Mouse (Mus musculus): ENCODE measurements at regions not wholly inside any gene's neighbourhood (a gene's known extent, or its start where the extent isn't known, plus 50 kb on each side); places are given as distances from the start of the nearest gene placed in this dataset.

GRCm38 (mm10) chr10:54858075-54858474 lies 781.7 kb upstream of the Man1a start:
- Histone ChIP-seq H3K9me3 (ENCODE audit: low read length) (no peaks in the 10 kb centered on the region), H3K27ac (ENCODE audit: low read depth, low read length) (no peak overlapping the region), H3K4me2 (ENCODE audit: low read depth) (no peak overlapping the region), H3K9ac (no peak overlapping the region), H3K27me3 (ENCODE audit: insufficient read depth, low read length) (no peaks in the 10 kb centered on the region), H3K4me1 (ENCODE audit: insufficient read depth) (no peaks in the 10 kb centered on the region), H3K4me3 (ENCODE audit: low read depth, low read length) (no peak overlapping the region), H3K36me3 (ENCODE audit: insufficient read depth) (no peaks in the 10 kb centered on the region)
- no peak for DNase-seq
- no peak for ATAC-seq
- TF ChIP-seq CTCF (IDR thresholded peaks at IDR 0.05; ENCODE audit: low read depth), result no peak

GRCm38 (mm10) chr10:54841591-54841990 lies 765.2 kb upstream of the Man1a start:
- TF ChIP-seq CTCF (IDR thresholded peaks at IDR 0.05; ENCODE audit: low read depth), result no peak
- no peak overlapping the region for H3K27ac ChIP-seq (ENCODE audit: low read depth, low read length)
- H3K36me3 ChIP-seq (ENCODE audit: insufficient read depth), result no peaks in the 10 kb centered on the region
- 85% methylated on average over 2 of the region's 2 CpGs for WGBS
- H3K9me3 ChIP-seq (ENCODE audit: low read length), result no peaks in the 10 kb centered on the region
- DNase-seq (no peak), ATAC-seq (no peak)
- H3K4me3 ChIP-seq (ENCODE audit: low read depth, low read length), result no peak overlapping the region
- no peak overlapping the region for H3K9ac ChIP-seq
- H3K4me2 ChIP-seq (ENCODE audit: low read depth), result no peak overlapping the region
- no peaks in the 10 kb centered on the region for H3K4me1 ChIP-seq (ENCODE audit: insufficient read depth)
- H3K27me3 ChIP-seq (ENCODE audit: insufficient read depth, low read length), result no peaks in the 10 kb centered on the region

GRCm38 (mm10) chr10:54839008-54839407 lies 762.6 kb upstream of the Man1a start:
- H3K4me1 ChIP-seq (ENCODE audit: insufficient read depth), result no peaks in the 10 kb centered on the region
- H3K36me3 ChIP-seq (ENCODE audit: insufficient read depth), result no peaks in the 10 kb centered on the region
- no peak overlapping the region for H3K27ac ChIP-seq (ENCODE audit: low read depth, low read length)
- H3K9me3 ChIP-seq (ENCODE audit: low read length), result no peaks in the 10 kb centered on the region
- DNase-seq (no peak), ATAC-seq (no peak)
- no peak for TF ChIP-seq CTCF (IDR thresholded peaks at IDR 0.05; ENCODE audit: low read depth)
- H3K4me3 ChIP-seq (ENCODE audit: low read depth, low read length), result no peak overlapping the region
- no peaks in the 10 kb centered on the region for H3K27me3 ChIP-seq (ENCODE audit: insufficient read depth, low read length)
- H3K9ac ChIP-seq, result no peak overlapping the region
- H3K4me2 ChIP-seq (ENCODE audit: low read depth), result no peak overlapping the region

- Histone ChIP-seq H3K27ac (ENCODE audit: low read depth, low read length) (no peak overlapping the region), H3K9me3 (ENCODE audit: low read length) (no peaks in the 10 kb centered on the region), H3K9ac (no peak overlapping the region), H3K4me2 (ENCODE audit: low read depth) (no peak overlapping the region), H3K36me3 (ENCODE audit: insufficient read depth) (no peaks in the 10 kb centered on the region), H3K27me3 (ENCODE audit: insufficient read depth, low read length) (no peaks in the 10 kb centered on the region), H3K4me3 (ENCODE audit: low read depth, low read length) (no peak overlapping the region), H3K4me1 (ENCODE audit: insufficient read depth) (no peaks in the 10 kb centered on the region)
- no peak for TF ChIP-seq CTCF (IDR thresholded peaks at IDR 0.05; ENCODE audit: low read depth)
- ATAC-seq (no peak), DNase-seq (no peak)
- 94% methylated on average over 2 of the region's 2 CpGs for WGBS
Measured at GRCm38 (mm10) chr10:54814604-54815122, 738.3 kb upstream of the Man1a start.

GRCm38 (mm10) chr10:54799478-54800196 lies 723.2 kb upstream of the Man1a start:
- no peak overlapping the region for H3K4me3 ChIP-seq (ENCODE audit: low read depth, low read length)
- H3K27ac ChIP-seq (ENCODE audit: low read depth, low read length), result no peak overlapping the region
- no peak overlapping the region for H3K4me2 ChIP-seq (ENCODE audit: low read depth)
- DNase-seq (peak; percentile 5), ATAC-seq (no peak)
- no peaks in the 10 kb centered on the region for H3K27me3 ChIP-seq (ENCODE audit: insufficient read depth, low read length)
- H3K36me3 ChIP-seq (ENCODE audit: insufficient read depth), result no peaks in the 10 kb centered on the region
- 69% methylated on average over 9 of the region's 9 CpGs for WGBS
- H3K9me3 ChIP-seq (ENCODE audit: low read length), result no peaks in the 10 kb centered on the region
- no peak for TF ChIP-seq CTCF (IDR thresholded peaks at IDR 0.05; ENCODE audit: low read depth)
- no peak overlapping the region for H3K9ac ChIP-seq
- no peaks in the 10 kb centered on the region for H3K4me1 ChIP-seq (ENCODE audit: insufficient read depth)

GRCm38 (mm10) chr10:54797306-54797705 lies 720.9 kb upstream of the Man1a start:
- Histone ChIP-seq H3K9me3 (ENCODE audit: low read length) (no peaks in the 10 kb centered on the region), H3K4me1 (ENCODE audit: insufficient read depth) (no peaks in the 10 kb centered on the region), H3K27me3 (ENCODE audit: insufficient read depth, low read length) (no peaks in the 10 kb centered on the region), H3K27ac (ENCODE audit: low read depth, low read length) (no peak overlapping the region), H3K4me2 (ENCODE audit: low read depth) (no peak overlapping the region), H3K9ac (no peak overlapping the region), H3K36me3 (ENCODE audit: insufficient read depth) (no peaks in the 10 kb centered on the region), H3K4me3 (ENCODE audit: low read depth, low read length) (no peak overlapping the region)
- WGBS, result 73% methylated on average over 2 of the region's 2 CpGs
- ATAC-seq (no peak), DNase-seq (no peak)
- TF ChIP-seq CTCF (IDR thresholded peaks at IDR 0.05; ENCODE audit: low read depth), result no peak

- Histone ChIP-seq H3K4me2 (ENCODE audit: low read depth) (no peak overlapping the region), H3K36me3 (ENCODE audit: insufficient read depth) (no peaks in the 10 kb centered on the region), H3K9ac (no peak overlapping the region), H3K4me3 (ENCODE audit: low read depth, low read length) (no peak overlapping the region), H3K9me3 (ENCODE audit: low read length) (no peaks in the 10 kb centered on the region), H3K4me1 (ENCODE audit: insufficient read depth) (no peaks in the 10 kb centered on the region), H3K27me3 (ENCODE audit: insufficient read depth, low read length) (no peaks in the 10 kb centered on the region), H3K27ac (ENCODE audit: low read depth, low read length) (no peak overlapping the region)
- ATAC-seq, result no peak
- DNase-seq, result no peak
- 98% methylated on average over 2 of the region's 2 CpGs for WGBS
- TF ChIP-seq CTCF (IDR thresholded peaks at IDR 0.05; ENCODE audit: low read depth), result no peak
Measured at GRCm38 (mm10) chr10:54761084-54761483, 684.7 kb upstream of the Man1a start.

Data from forebrain, postnatal 0 days (tissue).